Mouse (Mus musculus): ENCODE measurements around the gene Tspan14.

GRCm38 (mm10) chr14:40914701-40915100 is 51.9 kb downstream of the Tspan14 start:
- TF ChIP-seq CTCF (IDR thresholded peaks at IDR 0.05; ENCODE audit: borderline replicate concordance, control insufficient read depth, extremely low read depth, insufficient read depth, low read length, poor library complexity) (no peak), POLR2A (IDR thresholded peaks at IDR 0.05; ENCODE audit: control insufficient read depth, extremely low read depth, insufficient read depth, low read length, poor library complexity) (no peak)
